Mouse (Mus musculus) lung, embryonic 16.5 days (tissue): ENCODE measurements around the gene Sept5. TPM values are rescaled to one million over a fixed set of nuclear protein-coding genes. Genes with fewer than 3 reads are reported as not detected.

Experiments used
- ATAC-seq: fragments of 200-750 bp; cut with Nextera tagmentation; 2 replicates; pipeline ENCODE4 v1.8.0; 2017; ENCODE audit warnings: low read depth, mild to moderate bottlenecking, moderate library complexity
- H3K27ac ChIP-seq: fragments of 300-500 bp; sonication (generic); 2 replicates; pipeline ENCODE4 v1.5.1; 2014; ENCODE audit warnings: mild to moderate bottlenecking, control low read depth, low read length
- H3K27me3 ChIP-seq: fragments of 300-500 bp; sonication (generic); 2 replicates; pipeline ENCODE4 v1.6.1; 2014; ENCODE audit warnings: low read depth, low read length, mixed read lengths; ENCODE audit not compliant: control insufficient read depth, insufficient read depth
- H3K36me3 ChIP-seq: fragments of 300-500 bp; sonication (generic); 2 replicates; pipeline ENCODE4 v1.6.1; 2014; ENCODE audit warnings: low read length; ENCODE audit not compliant: control insufficient read depth, insufficient read depth
- H3K4me1 ChIP-seq: fragments of 300-500 bp; sonication (generic); replicated peaks from 2 replicates; pipeline ENCODE4 v1.6.1; 2014; ENCODE audit warnings: low read length, mixed read lengths; ENCODE audit not compliant: control insufficient read depth, insufficient read depth
- H3K4me2 ChIP-seq: fragments of 300-500 bp; sonication (generic); 2 replicates; pipeline ENCODE4 v1.6.1; 2014; ENCODE audit warnings: low read depth, low read length, control low read depth
- H3K4me3 ChIP-seq: fragments of 300-500 bp; sonication (generic); 2 replicates; pipeline ENCODE4 v1.5.1; 2014; ENCODE audit warnings: mild to moderate bottlenecking, low read length, control low read depth
- H3K9ac ChIP-seq: fragments of 300-500 bp; sonication (generic); 2 replicates; pipeline ENCODE4 v1.6.1; 2014; ENCODE audit warnings: low read length, control low read depth
- H3K9me3 ChIP-seq: fragments of 300-500 bp; sonication (generic); 2 replicates; pipeline ENCODE4 v1.6.1; 2016; ENCODE audit warnings: low read length; ENCODE audit not compliant: control insufficient read depth
- WGBS: fragments of 180-500 bp; shearing (Covaris S2); extraction: QIAGEN DNeasy Blood & Tissue Kit; methylation state at CpG from one replicate; pipeline ENCODE4 v1.1.7; 2014; 5-methylcytosine and 5-hydroxymethylcytosine counted together
- polyA plus RNA-seq: library from polyadenylated mRNA; unstranded; fragments of >200 nt; fragmentation: Nextera tagmentation; extraction: Ambion mirVana; gene quantifications from 2 replicates; pipeline ENCODE4 v1.2.1, GENCODE M21; 2015

Gene Sept5
- polyA plus RNA-seq, 1 experiment from 2014 or later = 21.1 TPM

- Histone ChIP-seq H3K36me3 (no peaks in the 10 kb centered on the region; the same call in 1 of the 2 replicates), H3K4me1 (peaks cover 22% of the 10 kb centered on the region), H3K9me3 (no peaks in the 10 kb centered on the region), H3K4me3 (peak overlapping the region; percentile 55), H3K4me2 (peak overlapping the region; percentile 96), H3K9ac (no peak overlapping the region; the same call in 1 of the 2 replicates), H3K27ac (no peak overlapping the region), H3K27me3 (peaks cover 80% of the 10 kb centered on the region)
- 6% methylated on average over 38 of the region's 38 CpGs for WGBS
- ATAC-seq = no peak
Measured at GRCm38 (mm10) chr16:18621362-18622001, 8.3 kb downstream of the Sept5 start.

- 2% methylated on average over 68 of the region's 74 CpGs for WGBS
- H3K36me3 ChIP-seq = no peaks in the 10 kb centered on the region; the same call in 1 of the 2 replicates
- H3K4me2 ChIP-seq = peak overlapping the region; percentile 96
- no peaks in the 10 kb centered on the region for H3K9me3 ChIP-seq
- H3K4me3 ChIP-seq = peak overlapping the region; percentile 55
- peaks cover 77% of the 10 kb centered on the region for H3K27me3 ChIP-seq
- H3K27ac ChIP-seq = no peak overlapping the region
- peak overlapping the region; percentile 45 for H3K9ac ChIP-seq
- 0 out of 2 replicates have a peak, but pooled peaks have one; percentile 20 for ATAC-seq
- H3K4me1 ChIP-seq = peaks cover 16% of the 10 kb centered on the region
Measured at GRCm38 (mm10) chr16:18620601-18621361, 9.0 kb downstream of the Sept5 start.

GRCm38 (mm10) chr16:18620201-18620600 lies 9.6 kb downstream of the Sept5 start:
- Histone ChIP-seq H3K9ac (no peak overlapping the region), H3K27ac (no peak overlapping the region), H3K4me2 (peak overlapping the region; percentile 96), H3K9me3 (no peaks in the 10 kb centered on the region), H3K4me1 (peaks cover 15% of the 10 kb centered on the region), H3K27me3 (peaks cover 71% of the 10 kb centered on the region), H3K36me3 (no peaks in the 10 kb centered on the region; the same call in 1 of the 2 replicates), H3K4me3 (peak overlapping the region; percentile 55)
- ATAC-seq = no peak
- 40% methylated on average over 6 of the region's 6 CpGs for WGBS

- Histone ChIP-seq H3K9me3 (no peaks in the 10 kb centered on the region), H3K4me3 (no peak overlapping the region), H3K4me2 (no peak overlapping the region), H3K9ac (no peak overlapping the region), H3K27me3 (peaks cover 60% of the 10 kb centered on the region), H3K27ac (no peak overlapping the region), H3K4me1 (peaks cover 15% of the 10 kb centered on the region), H3K36me3 (no peaks in the 10 kb centered on the region; the same call in 1 of the 2 replicates)
- WGBS = 60% methylated on average over 4 of the region's 4 CpGs
- ATAC-seq = no peak
Measured at GRCm38 (mm10) chr16:18619110-18619509, 10.6 kb downstream of the Sept5 start.

- Histone ChIP-seq H3K4me1 (peaks cover 15% of the 10 kb centered on the region), H3K4me3 (no peak overlapping the region), H3K27me3 (peaks cover 52% of the 10 kb centered on the region), H3K9me3 (no peaks in the 10 kb centered on the region), H3K27ac (no peak overlapping the region), H3K4me2 (no peak overlapping the region), H3K36me3 (no peaks in the 10 kb centered on the region; the same call in 1 of the 2 replicates), H3K9ac (no peak overlapping the region)
- no peak for ATAC-seq
- 58% methylated on average over 2 of the region's 2 CpGs for whole genome bisulfite sequencing
Measured at GRCm38 (mm10) chr16:18618297-18618696, 11.5 kb downstream of the Sept5 start.

- peaks cover 45% of the 10 kb centered on the region for H3K27me3 ChIP-seq
- 1% methylated on average over 27 of the region's 27 CpGs for WGBS
- peak overlapping the region; percentile 40 for H3K4me2 ChIP-seq
- no peaks in the 10 kb centered on the region for H3K36me3 ChIP-seq
- ATAC-seq = peak; percentile 64
- peak overlapping the region; percentile 19 for H3K4me3 ChIP-seq
- no peaks in the 10 kb centered on the region for H3K9me3 ChIP-seq
- no peak overlapping the region for H3K27ac ChIP-seq
- 0 out of 2 replicates have a peak overlapping the region, but pooled peaks have one; percentile 37 for H3K9ac ChIP-seq
- H3K4me1 ChIP-seq = peaks cover 15% of the 10 kb centered on the region
Measured at GRCm38 (mm10) chr16:18617370-18618065, 12.2 kb downstream of the Sept5 start.

GRCm38 (mm10) chr16:18613301-18613700 lies 16.5 kb downstream of the Sept5 start:
- Histone ChIP-seq H3K27ac (no peak overlapping the region), H3K9ac (no peak overlapping the region), H3K36me3 (no peaks in the 10 kb centered on the region), H3K27me3 (peaks cover 3% of the 10 kb centered on the region; the same call in 1 of the 2 replicates), H3K9me3 (no peaks in the 10 kb centered on the region), H3K4me3 (no peak overlapping the region), H3K4me2 (no peak overlapping the region), H3K4me1 (peaks cover 14% of the 10 kb centered on the region)
- no peak for ATAC-seq
- 69% methylated on average over 3 of the region's 3 CpGs for WGBS

- Histone ChIP-seq H3K36me3 (no peaks in the 10 kb centered on the region), H3K4me3 (no peak overlapping the region), H3K27me3 (no peaks in the 10 kb centered on the region; the same call in 1 of the 2 replicates), H3K4me1 (peaks cover 14% of the 10 kb centered on the region), H3K27ac (no peak overlapping the region), H3K9ac (no peak overlapping the region), H3K9me3 (no peaks in the 10 kb centered on the region), H3K4me2 (no peak overlapping the region)
- 21% methylated on average over 13 of the region's 13 CpGs for WGBS
- ATAC-seq = peak; percentile 46
Measured at GRCm38 (mm10) chr16:18611752-18612151, 18.0 kb downstream of the Sept5 start.

GRCm38 (mm10) chr16:18609099-18609498 lies 20.7 kb downstream of the Sept5 start:
- 53% methylated on average over 2 of the region's 2 CpGs for WGBS
- no peaks in the 10 kb centered on the region for H3K36me3 ChIP-seq
- no peak overlapping the region for H3K4me2 ChIP-seq
- no peaks in the 10 kb centered on the region; the same call in 1 of the 2 replicates for H3K27me3 ChIP-seq
- peaks cover 22% of the 10 kb centered on the region for H3K4me1 ChIP-seq
- no peaks in the 10 kb centered on the region for H3K9me3 ChIP-seq
- H3K4me3 ChIP-seq = no peak overlapping the region
- no peak overlapping the region for H3K27ac ChIP-seq
- ATAC-seq = 0 out of 2 replicates have a peak, but pooled peaks have one; percentile 12
- no peak overlapping the region for H3K9ac ChIP-seq
